Mouse (Mus musculus) testis, adult 2 months (tissue): Measurements from ENCODE around the gene Nrg3.

ENCODE experiments used
- CTCF ChIP-seq: fragments of 200-500 bp; IDR thresholded peaks from 2 replicates; pipeline ENCODE4 v1.5.1; 2012; ENCODE audit warnings: low read depth, mild to moderate bottlenecking, inconsistent platforms, low read length, moderate library complexity; ENCODE audit not compliant: control insufficient read depth, insufficient read depth, insufficient replicate concordance
- POLR2A ChIP-seq: fragments of 200-500 bp; IDR thresholded peaks from 2 replicates; pipeline ENCODE4 v1.6.1; 2012; ENCODE audit warnings: low read depth, mild to moderate bottlenecking, inconsistent platforms, low read length, moderate library complexity; ENCODE audit not compliant: control insufficient read depth

DNA sequence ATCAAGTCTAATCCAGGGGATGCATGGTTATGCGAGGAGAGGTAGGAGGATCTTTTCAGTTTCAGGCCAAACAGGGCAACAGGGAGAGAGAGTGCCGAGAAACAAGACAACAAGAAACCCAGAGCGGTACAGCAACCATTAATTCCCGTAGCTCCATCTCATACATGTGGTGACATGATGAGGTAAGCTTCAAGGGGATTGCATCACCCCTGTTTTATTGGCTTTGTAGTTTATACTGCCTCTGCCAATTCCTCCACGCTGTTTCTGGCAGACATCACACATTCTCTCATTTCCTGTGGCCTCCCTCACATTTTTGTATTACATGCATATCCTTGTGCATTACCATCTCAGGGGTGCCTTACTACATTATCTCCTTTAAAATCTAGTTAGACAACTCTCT lies 280.9 kb downstream of the Nrg3 start:
- TF ChIP-seq CTCF: no peak
- TF ChIP-seq POLR2A: no peak
